Mouse (Mus musculus) myocyte (in vitro differentiated cells): ENCODE measurements around the gene Nek1. TPM values are rescaled to one million over a fixed set of nuclear protein-coding genes. Genes with fewer than 3 reads are reported as not detected.
A peak's percentile ranks its signal among the peaks of the same experiment; 100 is the strongest.

Experiments
- H3K27me3 ChIP-seq: one replicate; pipeline ENCODE4 v1.6.1; 2011; ENCODE audit not compliant: control insufficient read depth, insufficient read depth, insufficient read length
- H3K36me3 ChIP-seq: one replicate; pipeline ENCODE4 v1.6.1; 2011; ENCODE audit not compliant: control insufficient read depth, insufficient read depth
- H3K4me2 ChIP-seq: one replicate; pipeline ENCODE4 v1.6.1; 2011; ENCODE audit warnings: low read depth, control low read depth
- H3K4me3 ChIP-seq: one replicate; pipeline ENCODE4 v1.5.1; 2011; ENCODE audit warnings: mild to moderate bottlenecking, control low read depth, moderate library complexity
- H3K79me2 ChIP-seq: one replicate; pipeline ENCODE4 v1.6.1; 2011; ENCODE audit not compliant: control insufficient read depth, insufficient read depth
- H3ac ChIP-seq: one replicate; pipeline ENCODE4 v1.6.1; 2011; ENCODE audit not compliant: control insufficient read depth, insufficient read length
- CEBPB ChIP-seq: IDR thresholded peaks from 2 replicates; pipeline ENCODE4 v1.6.1; 2011; ENCODE audit warnings: mild to moderate bottlenecking, moderate library complexity; ENCODE audit not compliant: poor library complexity, insufficient read depth, severe bottlenecking
- E2F4 ChIP-seq: IDR thresholded peaks from one replicate; pipeline ENCODE4 v1.6.1; 2011; ENCODE audit warnings: mild to moderate bottlenecking, control low read depth, moderate library complexity; ENCODE audit not compliant: insufficient read depth
- MAX ChIP-seq: IDR thresholded peaks from one replicate; pipeline ENCODE4 v1.6.1; 2011; ENCODE audit warnings: low read depth, mild to moderate bottlenecking, control low read depth
- MYOD1 ChIP-seq, 3 experiments: IDR thresholded peaks; one replicate each; pipeline ENCODE4 v1.6.1; 2011; ENCODE audit warnings: control low read depth in 2 of 3, low read depth in 2 of 3, mild to moderate bottlenecking in 2 of 3, moderate library complexity in 1 of 3; ENCODE audit not compliant: insufficient read length in 2 of 3, control insufficient read depth in 1 of 3
- MYOG ChIP-seq, 3 experiments: IDR thresholded peaks; one replicate each; pipeline ENCODE4 v1.6.1; 2011; ENCODE audit warnings: control low read depth in 2 of 3, low read depth in 2 of 3, mild to moderate bottlenecking in 2 of 3; ENCODE audit not compliant: insufficient read length in 2 of 3, control insufficient read depth in 1 of 3, insufficient read depth in 1 of 3
- POLR2A ChIP-seq: IDR thresholded peaks from one replicate; pipeline ENCODE4 v1.6.1; 2011; ENCODE audit warnings: low read depth, mild to moderate bottlenecking, control low read depth, moderate library complexity; ENCODE audit not compliant: insufficient read length
- POLR2AphosphoS2 ChIP-seq: IDR thresholded peaks from one replicate; pipeline ENCODE4 v1.6.1; 2011; ENCODE audit warnings: low read depth, control low read depth; ENCODE audit not compliant: insufficient read length
- SRF ChIP-seq: IDR thresholded peaks from one replicate; pipeline ENCODE4 v1.6.1; 2011; ENCODE audit warnings: low read depth; ENCODE audit not compliant: control insufficient read depth, insufficient read length
- TCF12 ChIP-seq: IDR thresholded peaks from one replicate; pipeline ENCODE4 v1.6.1; 2011; ENCODE audit warnings: mild to moderate bottlenecking, control low read depth; ENCODE audit not compliant: poor library complexity, insufficient read depth, severe bottlenecking
- TCF3 ChIP-seq: IDR thresholded peaks from one replicate; pipeline ENCODE4 v1.6.1; 2011; ENCODE audit warnings: low read depth, control low read depth; ENCODE audit not compliant: insufficient read length
- USF1 ChIP-seq: IDR thresholded peaks from one replicate; pipeline ENCODE4 v1.6.1; 2011; ENCODE audit warnings: low read depth, mild to moderate bottlenecking, control low read depth, moderate library complexity
- polyA plus RNA-seq: library from polyadenylated mRNA; unstranded; fragments of >200 nt; fragmentation: generic; extraction: Trizol; gene quantifications from one replicate; pipeline ENCODE4 v1.2.1, GENCODE M21; 2012; ENCODE audit warnings: missing spikeins

The Nek1 gene
- polyA plus RNA-seq, 1 experiment, result 3.4 TPM

DNA sequence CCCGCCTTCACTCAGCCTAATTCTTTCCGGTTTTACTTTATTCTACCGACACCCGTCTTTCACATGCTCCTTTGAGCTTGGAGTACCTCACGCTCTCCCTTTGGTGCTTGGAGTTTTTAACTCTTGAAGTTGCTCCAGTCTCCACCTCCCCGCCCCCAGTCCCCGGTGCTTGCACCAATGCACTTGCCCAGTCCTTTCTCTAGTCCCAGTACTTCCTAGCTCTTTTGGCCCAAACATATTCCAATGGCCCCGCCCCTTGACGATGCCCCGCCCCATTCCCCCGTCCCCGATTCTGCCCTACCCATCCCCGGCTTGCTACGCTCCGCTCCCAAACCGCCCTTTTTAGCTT lies 460 bp upstream of the Nek1 start:
- H3ac ChIP-seq, result peak overlapping the region; percentile 38
- H3K4me2 ChIP-seq, result peak overlapping the region; percentile 74
- TF ChIP-seq SRF, result no peak
- TF ChIP-seq POLR2A, result no peak
- no peak for TF ChIP-seq MAX
- H3K79me2 ChIP-seq, result peaks cover 4% of the 10 kb centered on the region
- peak overlapping the region; percentile 96 for H3K4me3 ChIP-seq
- no peaks in the 10 kb centered on the region for H3K36me3 ChIP-seq
- no peaks in the 10 kb centered on the region for H3K27me3 ChIP-seq

- no peaks in the 10 kb centered on the region for H3K27me3 ChIP-seq
- peak overlapping the region; percentile 93 for H3K4me2 ChIP-seq
- H3K79me2 ChIP-seq, result peaks cover 4% of the 10 kb centered on the region
- no peaks in the 10 kb centered on the region for H3K36me3 ChIP-seq
- no peak for TF ChIP-seq CEBPB
- TF ChIP-seq SRF, result no peak
- TF ChIP-seq TCF12, result no peak
- no peak for TF ChIP-seq E2F4
- TF ChIP-seq TCF3, result no peak
- no peak for TF ChIP-seq MYOD1 (IDR thresholded peaks at IDR 0.05; ENCODE audit: control insufficient read depth in 1 of 3, insufficient read length in 2 of 3, low read depth in 2 of 3)
- no peak for TF ChIP-seq POLR2AphosphoS2
- no peak for TF ChIP-seq MYOG (IDR thresholded peaks at IDR 0.05; ENCODE audit: control insufficient read depth in 1 of 3, insufficient read depth in 1 of 3, insufficient read length in 2 of 3, low read depth in 2 of 3)
- H3ac ChIP-seq, result peak overlapping the region; percentile 38
- peak overlapping the region; percentile 96 for H3K4me3 ChIP-seq
These were observed 618 bp downstream of the Nek1 start for GRCm38 (mm10) chr8:60993639-60993986.

GRCm38 (mm10) chr8:60996468-60996867 lies 3.5 kb downstream of the Nek1 start:
- Histone ChIP-seq H3ac (no peak overlapping the region), H3K4me2 (no peak overlapping the region), H3K27me3 (no peaks in the 10 kb centered on the region), H3K79me2 (peaks cover 4% of the 10 kb centered on the region), H3K36me3 (no peaks in the 10 kb centered on the region), H3K4me3 (no peak overlapping the region)
- TF ChIP-seq TCF3 (no peak), MAX (no peak)

DNA sequence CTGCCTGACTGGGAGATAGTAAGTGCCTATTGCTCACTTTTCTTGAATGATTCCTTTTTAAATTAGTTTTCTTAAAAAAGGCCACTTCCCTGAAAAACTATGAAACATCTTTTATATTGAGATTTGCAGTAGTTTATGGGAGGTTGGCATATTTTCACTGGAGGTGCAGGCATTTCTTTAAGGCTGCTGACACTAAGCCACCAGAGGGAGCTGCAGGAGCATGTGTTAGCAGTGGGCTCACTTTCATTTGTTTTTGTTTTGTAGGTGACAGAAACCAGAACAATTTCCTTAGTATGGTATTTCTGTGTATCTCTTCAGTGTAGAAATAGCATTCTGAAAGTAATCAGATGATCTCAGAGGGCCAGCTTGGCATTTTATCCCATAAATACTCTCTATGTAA lies 49.0 kb downstream of the Nek1 start:
- no peak for TF ChIP-seq SRF
- no peak for TF ChIP-seq POLR2AphosphoS2
- TF ChIP-seq USF1, result no peak
- no peak for TF ChIP-seq CEBPB
- no peak for TF ChIP-seq MYOD1 (IDR thresholded peaks at IDR 0.05; ENCODE audit: control insufficient read depth in 1 of 3, insufficient read length in 2 of 3, low read depth in 2 of 3)
- Histone ChIP-seq H3K79me2 (no peaks in the 10 kb centered on the region), H3K4me2 (peak overlapping the region; percentile 16), H3ac (no peak overlapping the region), H3K27me3 (no peaks in the 10 kb centered on the region), H3K36me3 (no peaks in the 10 kb centered on the region), H3K4me3 (no peak overlapping the region)

DNA sequence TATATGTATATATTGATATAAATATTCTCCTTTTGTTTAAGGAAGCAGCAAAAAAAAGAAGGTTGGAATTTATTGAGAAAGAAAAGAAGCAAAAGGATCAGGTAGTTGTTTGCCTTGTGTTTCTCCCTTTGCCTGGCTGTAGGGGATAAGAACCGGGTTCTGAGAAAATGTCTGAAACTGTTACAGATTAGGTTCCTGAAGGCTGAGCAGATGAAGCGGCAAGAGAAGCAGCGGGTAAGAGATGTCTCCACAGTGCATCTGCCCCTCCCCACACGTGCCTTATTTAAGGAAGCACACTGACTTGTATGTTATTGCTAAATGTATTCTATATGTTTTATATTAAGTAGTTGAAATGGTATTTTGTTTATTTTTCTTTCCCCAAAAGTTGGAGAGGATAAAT lies 50.9 kb downstream of the Nek1 start:
- H3K79me2 ChIP-seq, result no peaks in the 10 kb centered on the region
- H3ac ChIP-seq, result no peak overlapping the region
- H3K4me2 ChIP-seq, result no peak overlapping the region
- H3K27me3 ChIP-seq, result no peaks in the 10 kb centered on the region
- H3K36me3 ChIP-seq, result no peaks in the 10 kb centered on the region
- no peak overlapping the region for H3K4me3 ChIP-seq
- TF ChIP-seq CEBPB, result no peak
- no peak for TF ChIP-seq MYOD1 (IDR thresholded peaks at IDR 0.05; ENCODE audit: control insufficient read depth in 1 of 3, insufficient read length in 2 of 3, low read depth in 2 of 3)
- no peak for TF ChIP-seq SRF
- no peak for TF ChIP-seq MYOG (IDR thresholded peaks at IDR 0.05; ENCODE audit: control insufficient read depth in 1 of 3, insufficient read depth in 1 of 3, insufficient read length in 2 of 3, low read depth in 2 of 3)
- TF ChIP-seq USF1, result no peak
- no peak for TF ChIP-seq POLR2AphosphoS2

- Histone ChIP-seq H3K4me2 (no peak overlapping the region), H3K79me2 (no peaks in the 10 kb centered on the region), H3K4me3 (no peak overlapping the region), H3K36me3 (peaks cover 10% of the 10 kb centered on the region), H3ac (no peak overlapping the region), H3K27me3 (no peaks in the 10 kb centered on the region)
- TF ChIP-seq TCF3 (no peak), SRF (no peak), MYOD1 (IDR thresholded peaks at IDR 0.05; ENCODE audit: control insufficient read depth in 1 of 3, insufficient read length in 2 of 3, low read depth in 2 of 3) (no peak), POLR2A (no peak), TCF12 (no peak), USF1 (no peak), E2F4 (no peak)
These were observed 53.8 kb downstream of the Nek1 start for GRCm38 (mm10) chr8:61046816-61047215.
